Mouse (Mus musculus) adrenal gland, adult 18-20 months (tissue): ENCODE measurements around the gene Nkiras1. TPM values are rescaled to one million over a fixed set of nuclear protein-coding genes. Genes with fewer than 3 reads are reported as not detected.

ENCODE experiments used
- total RNA-seq, 2 experiments: library from RNA; stranded (reverse); gene quantifications; 1 replicate in 1 of 2; 2 replicates in 1 of 2; pipeline ENCODE4 v1.2.3; 2021

The Nkiras1 gene
- total RNA-seq, 2 experiments from 2014 or later: 29.2 to 34.6 TPM

Other genes with a start within 250 kb of the Nkiras1 start
- 10 to 100 TPM; 48.1 to 57.4 TPM for gene Nr1d2, start 32.0 kb upstream of the Nkiras1 start, total RNA-seq
- gene Rpl15, start 255 bp downstream of the Nkiras1 start, total RNA-seq: 100 to 1,000 TPM; 726 to 763 TPM
- 10 to 100 TPM; 75.6 to 81.0 TPM for gene Ube2e1, start 60.7 kb downstream of the Nkiras1 start, total RNA-seq